Mouse (Mus musculus): ENCODE results near the gene Sppl3. TPM values are rescaled to one million over a fixed set of nuclear protein-coding genes. Genes with fewer than 3 reads are reported as not detected.
"Not testable (repeated sequence)": the region's sequence is repeated elsewhere in the genome, so short reads cannot be mapped to it uniquely, and the experiment has no call there.

The Sppl3 gene
- polyA plus RNA-seq, 1 experiment from 2014 or later: 13.3 TPM

GRCm38 (mm10) chr5:115099530-115099929, 88.6 kb downstream of the Sppl3 start:
- peaks cover 93% of the 10 kb centered on the region for H3K36me3 ChIP-seq (replicated peaks)
- H3K9me3 ChIP-seq: no peaks in the 10 kb centered on the region
- no peak overlapping the region for H3K4me3 ChIP-seq
- DNase-seq (ENCODE audit: extremely low spot score, low spot score): no peak
- no peaks in the 10 kb centered on the region for H3K27me3 ChIP-seq (ENCODE audit: poor library complexity, severe bottlenecking)
- no peaks in the 10 kb centered on the region for H3K4me1 ChIP-seq
- no peak overlapping the region for H3K27ac ChIP-seq
- 92% methylated on average over 5 of the region's 5 CpGs for WGBS

DNA sequence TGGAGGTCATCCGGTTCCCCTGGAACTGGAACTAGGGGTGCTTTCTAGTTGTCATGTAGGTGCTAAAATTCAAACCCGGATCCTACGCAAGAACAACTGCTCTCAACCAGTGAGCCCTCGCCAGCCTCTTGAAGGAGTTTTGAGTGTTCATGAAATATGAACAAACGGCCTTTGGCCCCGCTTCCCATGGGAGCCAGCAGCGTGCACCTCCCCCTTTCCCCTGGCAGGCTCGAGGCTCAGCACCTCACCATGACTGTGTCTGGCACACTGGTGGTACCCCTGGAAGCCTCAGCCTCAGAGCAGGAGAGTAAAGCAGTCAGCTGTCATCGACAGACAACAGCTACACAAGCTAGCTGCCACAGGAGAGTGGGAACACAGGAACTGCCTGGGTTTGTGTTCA, 89.1 kb downstream of the Sppl3 start:
- Histone ChIP-seq H3K9me3 (no peaks in the 10 kb centered on the region), H3K4me3 (no peak overlapping the region), H3K27me3 (ENCODE audit: poor library complexity, severe bottlenecking) (no peaks in the 10 kb centered on the region), H3K36me3 (replicated peaks) (peaks cover 91% of the 10 kb centered on the region), H3K4me1 (no peaks in the 10 kb centered on the region), H3K27ac (no peak overlapping the region)
- 89% methylated on average over 9 of the region's 9 CpGs for WGBS
- no peak for DNase-seq (ENCODE audit: extremely low spot score, low spot score)

DNA sequence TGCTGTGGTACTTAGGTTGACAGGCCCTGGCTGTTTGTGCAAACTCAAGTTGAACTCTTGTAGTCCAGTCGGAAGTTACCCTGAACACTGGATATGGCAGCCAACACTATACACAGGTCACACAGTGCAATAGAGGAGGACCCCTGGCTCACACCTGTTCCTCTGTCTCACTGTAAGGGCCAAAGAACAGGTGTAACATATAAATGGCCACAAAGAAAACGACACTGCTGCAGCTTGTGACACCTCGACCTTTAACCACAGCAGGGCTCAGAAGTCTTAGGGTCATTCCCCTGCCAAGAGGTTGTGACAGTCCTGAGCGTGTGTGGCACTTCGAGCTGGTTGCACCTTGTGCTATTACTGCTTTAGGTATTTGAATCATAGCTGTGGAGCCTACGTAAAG, 89.5 kb downstream of the Sppl3 start:
- WGBS: 89% methylated on average over 6 of the region's 6 CpGs
- no peaks in the 10 kb centered on the region for H3K9me3 ChIP-seq
- no peak for DNase-seq (ENCODE audit: extremely low spot score, low spot score)
- H3K4me3 ChIP-seq: no peak overlapping the region
- no peak overlapping the region for H3K27ac ChIP-seq
- no peaks in the 10 kb centered on the region for H3K4me1 ChIP-seq
- no peaks in the 10 kb centered on the region for H3K27me3 ChIP-seq (ENCODE audit: poor library complexity, severe bottlenecking)
- peaks cover 90% of the 10 kb centered on the region for H3K36me3 ChIP-seq (replicated peaks)

- DNase-seq (ENCODE audit: extremely low spot score, low spot score): no peak
- Histone ChIP-seq H3K4me3 (no peak overlapping the region), H3K27me3 (ENCODE audit: poor library complexity, severe bottlenecking) (no peaks in the 10 kb centered on the region), H3K36me3 (replicated peaks) (peaks cover 81% of the 10 kb centered on the region), H3K27ac (no peak overlapping the region), H3K9me3 (no peaks in the 10 kb centered on the region), H3K4me1 (no peaks in the 10 kb centered on the region)
- 90% methylated on average over 2 of the region's 2 CpGs for WGBS
Observed at GRCm38 (mm10) chr5:115102231-115102630, 91.3 kb downstream of the Sppl3 start.

GRCm38 (mm10) chr5:115103253-115103652, 92.3 kb downstream of the Sppl3 start:
- DNase-seq (ENCODE audit: extremely low spot score, low spot score); H3K27me3 ChIP-seq (ENCODE audit: poor library complexity, severe bottlenecking); H3K4me1 ChIP-seq; H3K9me3 ChIP-seq; H3K4me3 ChIP-seq; H3K27ac ChIP-seq: not testable (repeated sequence)
- H3K36me3 ChIP-seq (replicated peaks): peaks cover 78% of the 10 kb centered on the region
- WGBS: 97% methylated on average over 23 of the region's 23 CpGs

DNA sequence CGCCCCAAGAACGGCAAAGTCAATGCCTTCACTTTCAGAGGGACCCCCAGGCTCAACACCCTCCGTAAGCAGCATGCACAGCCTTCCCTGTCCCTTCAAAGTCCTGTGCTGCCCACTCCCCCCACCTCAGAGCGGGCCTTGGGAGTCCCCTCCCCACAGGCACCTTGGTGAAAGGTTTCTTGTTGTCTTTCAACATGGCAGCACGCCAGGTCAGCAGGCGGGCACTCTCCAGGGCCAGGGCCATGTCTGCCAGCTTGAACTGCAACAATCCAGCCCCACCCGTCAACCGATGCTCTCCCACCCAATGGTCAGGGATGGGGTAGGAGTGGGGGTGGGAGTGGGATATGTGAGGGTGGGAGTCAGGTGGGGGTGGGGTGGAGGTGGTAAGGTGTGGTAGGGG, 100.2 kb downstream of the Sppl3 start:
- Histone ChIP-seq H3K27me3 (ENCODE audit: poor library complexity, severe bottlenecking) (no peaks in the 10 kb centered on the region), H3K36me3 (replicated peaks) (peaks cover 80% of the 10 kb centered on the region)

GRCm38 (mm10) chr5:115113244-115113643, 102.3 kb downstream of the Sppl3 start:
- Histone ChIP-seq H3K27me3 (ENCODE audit: poor library complexity, severe bottlenecking) (no peaks in the 10 kb centered on the region), H3K4me3 (no peak overlapping the region), H3K9me3 (no peaks in the 10 kb centered on the region; the same call in 1 of the 2 replicates), H3K36me3 (replicated peaks) (peaks cover 83% of the 10 kb centered on the region), H3K4me1 (peaks cover 17% of the 10 kb centered on the region), H3K27ac (no peak overlapping the region)
- DNase-seq (ENCODE audit: extremely low spot score, low spot score): no peak
- WGBS: 93% methylated on average over 12 of the region's 12 CpGs

More for the DNA sequence above, 100.2 kb downstream of the Sppl3 start:
- no peaks in the 10 kb centered on the region for H3K9me3 ChIP-seq
- WGBS: 93% methylated on average over 8 of the region's 8 CpGs
- peak overlapping the region; percentile 21; the same call in 1 of the 2 replicates for H3K27ac ChIP-seq
- no peak for DNase-seq (ENCODE audit: extremely low spot score, low spot score)
- no peak overlapping the region for H3K4me3 ChIP-seq
- H3K4me1 ChIP-seq: peaks cover 17% of the 10 kb centered on the region

- Histone ChIP-seq H3K27me3 (ENCODE audit: poor library complexity, severe bottlenecking) (no peaks in the 10 kb centered on the region), H3K27ac (no peak overlapping the region), H3K4me3 (no peak overlapping the region), H3K4me1 (peaks cover 30% of the 10 kb centered on the region), H3K36me3 (replicated peaks) (peaks cover 81% of the 10 kb centered on the region), H3K9me3 (no peaks in the 10 kb centered on the region; the same call in 1 of the 2 replicates)
- WGBS: 95% methylated on average over 8 of the region's 8 CpGs
- no peak for DNase-seq (ENCODE audit: extremely low spot score, low spot score)
Observed at GRCm38 (mm10) chr5:115114501-115114900, 103.6 kb downstream of the Sppl3 start.

- H3K27me3 ChIP-seq (ENCODE audit: poor library complexity, severe bottlenecking): no peaks in the 10 kb centered on the region
- 92% methylated on average over 3 of the region's 3 CpGs for WGBS
- peaks cover 64% of the 10 kb centered on the region for H3K36me3 ChIP-seq (replicated peaks)
- DNase-seq (ENCODE audit: extremely low spot score, low spot score): no peak
- no peak overlapping the region for H3K27ac ChIP-seq
- H3K4me3 ChIP-seq: no peak overlapping the region
- no peaks in the 10 kb centered on the region; the same call in 1 of the 2 replicates for H3K9me3 ChIP-seq
- H3K4me1 ChIP-seq: peaks cover 15% of the 10 kb centered on the region
Observed at GRCm38 (mm10) chr5:115116426-115116825, 105.5 kb downstream of the Sppl3 start.

GRCm38 (mm10) chr5:115117467-115117866, 106.5 kb downstream of the Sppl3 start:
- 95% methylated on average over 13 of the region's 13 CpGs for WGBS
- Histone ChIP-seq H3K4me1 (peaks cover 15% of the 10 kb centered on the region), H3K27ac (no peak overlapping the region), H3K27me3 (ENCODE audit: poor library complexity, severe bottlenecking) (no peaks in the 10 kb centered on the region), H3K36me3 (replicated peaks) (peaks cover 61% of the 10 kb centered on the region), H3K9me3 (no peaks in the 10 kb centered on the region; the same call in 1 of the 2 replicates), H3K4me3 (no peak overlapping the region)
- no peak for DNase-seq (ENCODE audit: extremely low spot score, low spot score)

DNA sequence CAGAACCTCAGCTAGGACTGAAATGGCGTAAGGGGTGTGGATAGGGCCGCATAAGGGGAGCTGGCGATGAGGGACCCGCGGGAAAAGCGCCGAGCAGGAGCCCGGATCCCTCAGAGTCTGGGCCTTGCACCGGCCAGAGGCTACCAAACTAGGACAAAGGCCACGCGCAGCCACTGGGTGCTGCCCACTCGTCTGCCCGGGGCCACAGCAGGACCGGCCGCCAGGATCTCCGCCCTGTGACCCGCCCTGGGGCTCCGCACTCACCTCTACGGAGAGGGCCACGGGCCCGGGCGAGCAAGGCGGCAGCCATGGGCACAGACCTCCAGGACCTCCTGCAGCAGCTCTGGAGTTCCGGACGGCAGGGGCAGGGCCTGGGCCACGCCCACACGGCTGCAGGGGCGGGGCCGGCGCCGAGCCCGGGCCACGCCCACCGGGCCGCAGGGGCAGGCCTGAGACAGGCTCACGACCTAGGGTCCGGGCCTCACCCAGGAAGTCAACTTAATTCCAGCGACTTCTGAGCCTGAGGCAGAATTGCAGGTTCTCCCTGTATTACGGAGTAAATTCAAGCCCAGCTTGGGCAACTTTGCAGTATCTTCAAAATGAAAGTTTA, 108.1 kb downstream of the Sppl3 start, which contains the start of gene Acads:
Acads (minus strand) TSS at position 386 of the 610 bp plus-strand sequence.
- Histone ChIP-seq H3K4me1 (peaks cover 15% of the 10 kb centered on the region), H3K27me3 (ENCODE audit: poor library complexity, severe bottlenecking) (no peaks in the 10 kb centered on the region), H3K27ac (peak within 1 kb of the TSS; percentile 92), H3K4me3 (peak within 1 kb of the TSS; percentile 83), H3K36me3 (replicated peaks) (peaks cover 62% of the 10 kb centered on the region), H3K9me3 (no peaks in the 10 kb centered on the region; the same call in 1 of the 2 replicates)
- under 1% methylated on average over 39 of the region's 39 CpGs for WGBS
- peak; percentile 84 for DNase-seq (ENCODE audit: extremely low spot score, low spot score)

DNA sequence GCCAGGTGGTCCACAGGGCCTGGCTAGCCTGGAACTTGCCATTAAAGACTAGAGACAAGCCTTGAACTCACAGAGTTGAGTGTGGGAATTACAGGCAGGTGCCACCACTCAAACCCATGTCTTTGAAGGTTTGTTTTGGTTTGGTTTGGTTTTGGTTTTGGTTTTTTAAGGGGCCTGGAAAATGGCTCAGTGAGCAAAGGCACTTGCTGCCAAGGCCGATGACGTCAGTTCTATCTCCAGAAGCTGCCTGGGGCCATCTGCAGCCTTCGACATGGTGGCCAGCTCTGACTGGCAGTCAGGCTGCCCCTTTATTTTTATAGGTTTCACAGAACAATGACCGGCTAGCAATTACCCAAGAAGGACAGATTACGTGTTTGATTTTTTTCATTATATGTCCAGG, 110.0 kb downstream of the Sppl3 start:
- 84% methylated on average over 5 of the region's 5 CpGs for WGBS
- H3K4me3 ChIP-seq: no peak overlapping the region
- no peak overlapping the region for H3K27ac ChIP-seq
- H3K4me1 ChIP-seq: peaks cover 23% of the 10 kb centered on the region
- peaks cover 62% of the 10 kb centered on the region for H3K36me3 ChIP-seq (replicated peaks)
- H3K27me3 ChIP-seq (ENCODE audit: poor library complexity, severe bottlenecking): no peaks in the 10 kb centered on the region
- DNase-seq (ENCODE audit: extremely low spot score, low spot score): no peak
- no peaks in the 10 kb centered on the region; the same call in 1 of the 2 replicates for H3K9me3 ChIP-seq

- peaks cover 79% of the 10 kb centered on the region for H3K36me3 ChIP-seq (replicated peaks)
- 93% methylated on average over 6 of the region's 6 CpGs for WGBS
- DNase-seq (ENCODE audit: extremely low spot score, low spot score): no peak
- H3K27me3 ChIP-seq (ENCODE audit: poor library complexity, severe bottlenecking): no peaks in the 10 kb centered on the region
- no peaks in the 10 kb centered on the region for H3K9me3 ChIP-seq
- no peak overlapping the region for H3K4me3 ChIP-seq
- peaks cover 8% of the 10 kb centered on the region for H3K4me1 ChIP-seq
- no peak overlapping the region for H3K27ac ChIP-seq
Observed at GRCm38 (mm10) chr5:115124690-115125089, 113.8 kb downstream of the Sppl3 start.
